Mouse (Mus musculus) left cerebral cortex, adult 11 months (tissue): Measurements from ENCODE around the gene Gng2.

Experiments used
- DNase-seq: peaks from one replicate; pipeline ENCODE4 v3.0.0; 2022; ENCODE audit warnings: low spot score

Gene Gng2

GRCm38 (mm10) chr14:19976421-19977270 lies 781 bp downstream of the Gng2 start:
- DNase-seq: no peak

GRCm38 (mm10) chr14:19974978-19975493 lies 2.4 kb downstream of the Gng2 start:
- DNase-seq: no peak

DNA sequence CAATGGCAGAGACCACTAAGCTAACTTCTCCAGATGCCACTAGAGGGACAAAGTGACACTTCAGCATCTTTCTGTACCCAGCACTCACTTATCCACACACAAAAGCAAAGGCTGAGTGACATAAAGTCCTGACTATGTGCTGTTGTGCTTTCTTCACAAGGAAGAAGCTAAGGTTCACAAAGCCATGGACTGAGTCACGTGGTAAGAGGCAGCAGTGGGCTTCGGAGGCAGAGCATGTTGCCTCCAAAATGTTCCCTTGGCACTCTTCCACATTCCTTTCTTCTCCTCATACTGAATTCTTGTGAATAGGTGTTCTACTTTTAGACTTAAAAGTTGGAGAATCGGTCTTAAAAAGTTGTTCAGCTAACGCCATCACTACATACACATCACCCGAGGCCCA lies 3.0 kb downstream of the Gng2 start:
- DNase-seq: no peak

- DNase-seq: no peak
These were observed 5.0 kb downstream of the Gng2 start for GRCm38 (mm10) chr14:19972316-19973029.

- no peak for DNase-seq
These were observed 6.6 kb downstream of the Gng2 start for GRCm38 (mm10) chr14:19970845-19971244.

- DNase-seq: no peak
These were observed 7.2 kb downstream of the Gng2 start for GRCm38 (mm10) chr14:19970106-19970785.

GRCm38 (mm10) chr14:19969566-19969965 lies 7.9 kb downstream of the Gng2 start:
- no peak for DNase-seq

DNA sequence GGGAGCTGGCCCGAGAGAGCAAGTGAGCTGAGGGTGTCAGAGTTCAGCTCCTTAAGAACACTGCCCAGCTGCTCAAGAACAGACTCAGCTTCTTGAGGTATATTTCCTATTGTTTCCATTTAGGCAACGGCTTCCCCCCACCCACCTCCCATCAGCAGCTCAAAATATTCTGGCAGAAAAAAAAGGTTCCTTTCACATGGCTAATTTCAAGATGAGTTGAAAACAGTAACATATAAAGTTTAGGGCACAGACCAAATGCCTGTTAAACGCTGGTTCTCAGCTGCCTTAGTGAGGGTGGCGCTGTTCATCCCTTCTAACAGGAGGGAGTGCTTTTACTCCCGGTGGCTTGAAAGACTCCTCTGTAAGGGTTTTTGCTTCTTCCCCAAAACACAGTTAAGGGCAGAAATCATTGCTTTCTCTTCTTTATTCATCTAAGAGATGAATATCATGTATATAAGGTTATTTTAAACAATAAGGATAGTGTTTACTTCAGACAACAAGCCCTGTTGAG lies 8.4 kb downstream of the Gng2 start:
- no peak for DNase-seq

DNA sequence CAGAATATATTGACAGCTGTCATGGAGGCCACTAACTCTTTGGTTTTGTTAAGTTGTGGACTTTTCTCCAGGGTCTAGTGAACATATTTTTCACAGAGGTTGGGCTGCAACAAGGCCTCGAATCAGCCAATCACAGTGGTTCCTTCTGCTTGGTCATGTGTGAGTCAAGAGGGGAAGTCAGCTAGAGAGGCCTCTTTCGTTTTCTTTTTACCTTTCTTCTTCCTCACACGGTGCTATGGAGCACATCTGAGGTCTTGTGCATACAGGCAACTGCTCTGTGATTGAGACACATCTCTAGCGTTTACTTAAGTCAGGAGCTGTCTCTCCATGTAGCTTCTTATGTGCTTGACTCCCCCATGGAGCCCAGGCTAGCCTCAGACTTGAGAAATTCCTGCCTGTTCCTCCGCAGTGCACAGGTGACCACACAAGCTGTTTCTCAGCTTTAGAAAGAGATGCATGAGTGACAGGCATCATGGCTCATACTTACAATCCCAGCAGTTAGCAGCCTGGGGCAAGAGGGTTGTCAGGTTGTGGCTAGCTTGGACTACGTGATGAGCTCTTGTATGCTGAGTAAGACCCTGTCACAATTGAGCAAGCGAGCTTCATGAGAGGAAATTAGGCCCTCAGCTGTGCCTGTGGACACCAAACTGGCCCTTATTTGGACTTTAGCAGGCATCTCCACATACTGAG lies 9.0 kb downstream of the Gng2 start:
- DNase-seq: no peak

DNA sequence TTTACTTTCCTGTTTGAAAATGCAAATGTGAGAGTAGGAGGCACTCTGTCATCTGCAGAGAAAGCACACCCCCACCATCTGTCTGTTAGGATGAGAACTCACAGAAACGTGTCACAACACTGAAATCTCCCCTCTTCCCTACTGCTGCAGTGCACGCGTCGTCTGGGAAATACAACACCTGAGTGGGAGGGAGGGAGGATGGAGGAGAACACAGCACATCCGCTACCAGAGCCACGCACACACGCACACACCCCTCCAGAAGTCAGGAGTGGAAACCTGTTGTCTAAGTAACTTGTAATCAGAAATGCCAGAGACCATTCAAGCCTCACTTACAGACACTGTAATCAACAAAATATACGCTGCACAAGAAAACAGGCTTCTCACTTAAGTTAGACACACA lies 9.9 kb downstream of the Gng2 start:
- no peak for DNase-seq

GRCm38 (mm10) chr14:19963961-19964505 lies 13.4 kb downstream of the Gng2 start:
- DNase-seq: no peak

DNA sequence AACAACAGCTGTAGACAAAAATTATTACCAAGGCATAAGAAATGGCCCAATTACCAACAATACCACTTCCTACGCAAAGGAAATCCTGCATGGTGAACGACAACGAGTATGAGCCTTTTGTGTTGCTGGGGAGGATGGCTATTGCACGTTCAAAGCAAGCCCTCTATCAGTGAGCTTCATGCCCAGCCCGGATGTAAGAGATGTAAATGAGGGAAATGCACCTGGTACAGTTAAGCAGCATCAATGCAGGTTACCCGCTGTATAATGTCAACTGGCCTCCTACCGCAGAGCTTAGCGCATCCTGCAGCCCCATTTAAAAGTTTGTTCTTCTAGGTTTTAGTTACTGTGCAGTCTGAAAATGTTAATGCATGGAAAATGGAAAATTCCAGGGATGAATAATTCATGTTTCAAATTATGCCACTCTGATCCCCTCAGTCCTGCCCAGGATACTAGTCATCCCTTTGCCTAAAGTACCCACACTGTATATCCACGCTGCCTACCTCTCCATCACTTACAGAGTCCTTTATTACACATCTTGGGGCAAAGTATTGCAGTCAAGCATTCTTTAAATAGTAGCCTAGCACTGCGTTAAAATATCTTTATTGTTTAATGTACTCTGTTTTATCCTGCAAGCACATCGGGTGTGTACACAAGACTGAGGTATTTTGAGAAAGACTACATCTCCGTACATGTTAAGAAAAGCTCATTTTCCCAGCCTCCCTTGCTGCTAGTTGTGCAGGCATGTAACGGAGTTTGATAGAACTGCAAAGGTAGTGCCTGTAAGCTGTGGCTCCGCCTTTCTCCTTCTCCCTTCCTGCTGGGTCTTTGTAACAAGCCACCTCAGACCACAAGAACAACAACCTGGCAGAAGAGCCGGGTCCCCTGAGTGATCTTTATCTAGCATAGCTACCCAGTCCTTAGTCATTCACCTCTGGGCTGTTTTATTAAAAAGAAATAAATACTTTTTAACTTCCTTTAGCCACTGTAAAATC lies 15.2 kb downstream of the Gng2 start:
- no peak for DNase-seq

- no peak for DNase-seq
These were observed 17.6 kb downstream of the Gng2 start for GRCm38 (mm10) chr14:19959860-19960259.

- no peak for DNase-seq
These were observed 22.4 kb downstream of the Gng2 start for GRCm38 (mm10) chr14:19955077-19955476.

DNA sequence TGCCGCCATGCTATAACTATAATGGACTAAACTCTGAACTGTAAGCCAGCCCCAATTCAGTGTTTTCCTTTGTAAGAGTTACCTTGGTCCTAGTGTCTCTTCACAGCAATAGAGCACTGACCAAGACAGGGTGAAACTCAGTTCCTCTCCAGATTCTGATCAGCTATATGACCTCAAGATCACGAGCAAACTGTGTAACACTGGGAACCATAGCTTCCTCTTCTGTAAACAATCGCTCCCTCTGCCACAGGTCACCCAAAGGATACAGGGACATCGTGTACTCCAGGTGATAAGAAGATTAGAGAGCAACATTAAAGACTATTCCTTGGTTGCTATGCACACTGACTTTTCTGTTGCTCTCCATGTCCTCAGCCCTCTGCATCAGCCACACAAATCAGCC lies 26.6 kb downstream of the Gng2 start:
- DNase-seq: no peak

- no peak for DNase-seq
These were observed 28.0 kb downstream of the Gng2 start for GRCm38 (mm10) chr14:19949475-19949874.

DNA sequence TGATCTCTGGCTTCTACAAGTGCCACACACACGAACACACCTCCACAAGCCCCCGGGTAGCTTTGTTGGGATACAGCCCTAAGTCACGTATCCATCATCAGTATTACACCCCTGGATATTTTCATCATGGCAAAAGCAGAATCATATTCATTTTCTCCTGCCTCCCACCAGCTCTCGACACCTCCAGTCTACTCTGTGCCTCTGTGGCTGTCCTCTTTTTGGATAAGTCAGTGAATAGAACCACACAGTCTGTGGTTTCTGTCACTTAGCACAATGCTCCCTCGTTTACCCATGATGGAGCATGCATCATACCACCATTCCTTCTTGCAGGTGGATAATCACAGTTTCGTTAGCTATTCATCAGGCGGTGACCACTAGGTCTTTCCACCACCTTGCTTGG lies 31.2 kb downstream of the Gng2 start:
- no peak for DNase-seq

DNA sequence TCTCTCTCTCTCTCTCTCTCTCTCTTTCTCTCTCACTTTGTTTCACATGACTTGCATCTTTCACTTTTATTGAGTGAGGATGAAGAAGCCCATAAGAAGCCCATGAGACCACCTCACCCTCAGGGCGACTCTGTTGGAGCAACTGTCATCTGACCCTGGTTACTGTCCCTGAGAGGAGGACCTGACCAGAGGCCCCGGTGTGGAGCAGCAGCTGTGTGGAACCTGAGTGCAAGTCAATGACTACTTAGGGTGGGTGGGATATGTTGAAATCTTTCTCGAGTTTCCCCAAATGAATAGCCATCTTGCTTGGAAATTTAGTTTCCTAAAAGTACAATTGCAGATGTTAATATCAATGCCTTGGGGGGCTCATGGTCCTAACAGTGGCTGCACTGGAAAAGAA lies 34.7 kb downstream of the Gng2 start:
- no peak for DNase-seq

- no peak for DNase-seq
These were observed 35.1 kb downstream of the Gng2 start for GRCm38 (mm10) chr14:19942329-19942728.

DNA sequence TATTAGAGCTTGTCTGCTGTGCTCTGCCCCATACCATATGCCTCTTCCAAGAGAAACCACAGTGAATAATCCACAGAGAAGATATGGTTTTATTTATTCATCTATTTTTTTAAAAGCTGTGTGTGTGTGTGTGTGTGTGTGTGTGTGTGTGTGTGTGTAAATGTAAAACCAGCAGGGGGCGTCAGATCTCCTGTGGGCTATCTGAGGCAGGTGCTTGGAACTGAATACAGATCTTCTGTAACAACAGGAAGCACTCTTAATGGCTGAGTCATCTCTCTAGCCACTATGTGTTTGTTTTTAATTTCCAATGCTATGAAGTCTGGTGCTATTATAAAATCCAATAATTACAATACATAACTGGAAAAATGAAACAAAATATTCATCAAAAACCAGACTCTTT lies 37.4 kb downstream of the Gng2 start:
- DNase-seq: no peak
